ENCODE assay signal across 28 mouse cellular contexts in genomic region chr5:52652086-52652485, GRCm38 (mm10). TPM values are rescaled to one million over a fixed set of nuclear protein-coding genes. Genes with fewer than 3 reads are reported as not detected.
DNase-seq lines count a peak whose midpoint lies in the region; ATAC-seq and TF ChIP-seq lines count a peak whose summit lies in the region.
"Had no signal": no experiment of that assay in that cellular context is flagged by ENCODE, and none has a peak within 500 bp of the region (broad histone marks: within the 10 kb centered on the region; RNA-seq: fewer than 3 reads in every experiment).

No protein-coding gene starts in this region.

- no peaks in the 10 kb centered on the region for H3K27me3 ChIP-seq in small intestine, adult 2 months (ENCODE audit: control insufficient read depth, insufficient read depth, low read length)
- H3K27me3 ChIP-seq: CH12.LX; embryonic facial prominence, embryonic 13.5 days; embryonic facial prominence, embryonic 15.5 days; forebrain, embryonic 12.5 days; Patski had no signal

- 95% methylated on average over 1 of the region's 1 CpGs for WGBS in small intestine, adult 2 months

- peaks cover 7% of the 10 kb centered on the region; the same call in 1 of the 2 replicates for H3K4me1 ChIP-seq in cortical plate, adult 2 months (ENCODE audit: control insufficient read depth, insufficient read depth, low read length)
- no peaks in the 10 kb centered on the region for H3K4me1 ChIP-seq in small intestine, adult 2 months (ENCODE audit: control insufficient read depth, insufficient read depth, insufficient read length, low read length)
- H3K4me1 ChIP-seq: embryonic facial prominence, embryonic 13.5 days; embryonic facial prominence, embryonic 15.5 days; forebrain, embryonic 10.5 days; forebrain, embryonic 12.5 days had no signal

- intact Hi-C loops in gastrocnemius, postnatal 14 days (cut with DNase I; ENCODE audit: low total_unique reads), result no loop called here

- no peak for TF ChIP-seq POLR2A in cortical plate, adult 2 months (IDR thresholded peaks at IDR 0.05; ENCODE audit: extremely low read depth, insufficient read depth, low read length)
- no peak for TF ChIP-seq POLR2A in small intestine, adult 2 months (IDR thresholded peaks at IDR 0.05; ENCODE audit: low read depth, low read length)

- H3K36me3 ChIP-seq in small intestine, adult 2 months (ENCODE audit: control insufficient read depth, insufficient read depth, low read length), result peaks cover 34% of the 10 kb centered on the region

- no peak overlapping the region for H3K4me3 ChIP-seq in cortical plate, adult 2 months (ENCODE audit: insufficient read depth, low read length)
- no peak overlapping the region for H3K4me3 ChIP-seq in small intestine, adult 2 months (ENCODE audit: low read depth, low read length)
- H3K4me3 ChIP-seq: embryonic facial prominence, embryonic 13.5 days; embryonic facial prominence, embryonic 15.5 days; erythroblast, embryonic 14.5 days; forebrain, embryonic 10.5 days; forebrain, embryonic 12.5 days had no signal

- TF ChIP-seq CTCF in cortical plate, adult 2 months (IDR thresholded peaks at IDR 0.05; ENCODE audit: extremely low read depth, insufficient read depth, low read length), result no peak
- no peak for TF ChIP-seq CTCF in small intestine, adult 2 months (IDR thresholded peaks at IDR 0.05; ENCODE audit: extremely low read depth, insufficient read length, insufficient replicate concordance, low read depth, low read length)

- peak overlapping the region; percentile 10; the same call in 1 of the 2 replicates for H3K27ac ChIP-seq in cortical plate, adult 2 months (ENCODE audit: insufficient read depth, low read length)
- 0 out of 2 replicates have a peak overlapping the region, but pooled peaks have one; percentile 12 for H3K27ac ChIP-seq in small intestine, adult 2 months (ENCODE audit: insufficient read depth, low read depth, low read length)
- H3K27ac ChIP-seq: embryonic facial prominence, embryonic 13.5 days; embryonic facial prominence, embryonic 15.5 days; forebrain, embryonic 10.5 days; forebrain, embryonic 12.5 days had no signal

- no peak for DNase-seq in frontal cortex, postnatal 10 days (ENCODE audit: low spot score in 2 of 2)
- peak; percentile 40 for DNase-seq in adipocyte (ENCODE audit: low spot score)
- no peak for DNase-seq in spleen, postnatal 10 days (ENCODE audit: low spot score in 2 of 2)
- no peak for DNase-seq in gastrocnemius, postnatal 14 days
- DNase-seq: adrenal gland, adult 2 months; adrenal gland, postnatal 10 days; adrenal gland, postnatal 25 days; B cell, adult 2 months; cerebellum, adult 11-12 months; cerebellum, adult 2 months; cerebellum, adult 9-10 months; cerebellum, postnatal 10 days; cerebellum, postnatal 25 days; embryo, embryonic 11 days; forebrain, postnatal 0 days had no signal

- peak; percentile 75 for ATAC-seq in frontal cortex, adult (ENCODE audit: low TSS enrichment)
- ATAC-seq: activated CD4-positive, CD25-positive, alpha-beta regulatory T cell, adult 4 months; CD4-positive, CD25-positive, alpha-beta regulatory T cell, adult 4 months; forebrain, embryonic 14.5 days; forebrain, postnatal 0 days; Patski had no signal

RNA-seq across cellular contexts. Expression of gene Sepsecs, which starts 17.4 kb away (rescaled TPM):
- 10.5 and 10.8 TPM in 2 replicates for polyA plus RNA-seq in cortical plate, adult 2 months (2012; rRNA removed)
- 1.9 and 4.1 TPM in 2 replicates for polyA plus RNA-seq in small intestine, adult 2 months (2012; rRNA removed)
- 1 to 10 TPM; 5.6 to 5.9 TPM for total RNA-seq in gastrocnemius, postnatal 14 days (2021)
